10 mouse cellular contexts compared by ENCODE assay signal in genomic region chrX:12759625-12760024, GRCm38 (mm10). TPM values are rescaled to one million over a fixed set of nuclear protein-coding genes. Genes with fewer than 3 reads are reported as not detected.
DNase-seq lines count a peak whose midpoint lies in the region; ATAC-seq and TF ChIP-seq lines count a peak whose summit lies in the region.
"Had no signal": no experiment of that assay in that cellular context is flagged by ENCODE, and none has a peak within 500 bp of the region (broad histone marks: within the 10 kb centered on the region; RNA-seq: fewer than 3 reads in every experiment).

No protein-coding gene starts in this region.

- no peak overlapping the region for H3K9ac ChIP-seq in heart, embryonic 12.5 days
- no peak overlapping the region for H3K9ac ChIP-seq in forebrain, postnatal 0 days
- H3K9ac ChIP-seq in liver, embryonic 15.5 days, result no peak overlapping the region

- peak overlapping the region; percentile 91 for H3K4me3 ChIP-seq in heart, embryonic 12.5 days
- H3K4me3 ChIP-seq in forebrain, postnatal 0 days (ENCODE audit: low read depth, low read length), result peak overlapping the region; percentile 58
- H3K4me3 ChIP-seq in liver, embryonic 15.5 days (replicated peaks), result peak overlapping the region; percentile 77

- WGBS in heart, embryonic 12.5 days, result 46% methylated on average over 5 of the region's 5 CpGs
- WGBS in forebrain, postnatal 0 days, result 50% methylated on average over 5 of the region's 5 CpGs
- 31% methylated on average over 5 of the region's 5 CpGs for WGBS in liver, embryonic 15.5 days (ENCODE audit: insufficient replicate concordance)

- H3K36me3 ChIP-seq in heart, embryonic 12.5 days, result no peaks in the 10 kb centered on the region
- H3K36me3 ChIP-seq in forebrain, postnatal 0 days (ENCODE audit: insufficient read depth), result no peaks in the 10 kb centered on the region
- no peaks in the 10 kb centered on the region for H3K36me3 ChIP-seq in liver, embryonic 15.5 days (replicated peaks)

- no peak for DNase-seq in heart, postnatal 36 days
- DNase-seq in CD4-positive helper T cell, adult 2 months (ENCODE audit: low read depth, low spot score), result peak; percentile 21
- DNase-seq in forebrain, postnatal 0 days, result no peak
- no peak for DNase-seq in gastrocnemius, postnatal 14 days
- no peak for DNase-seq in adrenal gland, postnatal 14 days
- DNase-seq: gastrocnemius, postnatal 25 days; thymus, postnatal 14 days had no signal

- intact Hi-C loops in heart, postnatal 36 days (cut with DNase I), result loop anchor here (2.0 to 10.0 kb wide), 3 partner anchors 83 to 525 kb away; partner anchors contain the start of genes 1810030O07Rik and Ddx3x
- intact Hi-C loops in gastrocnemius, postnatal 14 days (cut with DNase I; ENCODE audit: low total_unique reads), result no loop called here

- TF ChIP-seq CTCF in forebrain, postnatal 0 days (IDR thresholded peaks at IDR 0.05; ENCODE audit: low read depth), result no peak

- peak overlapping the region; percentile 58 for H3K4me2 ChIP-seq in heart, embryonic 12.5 days
- peak overlapping the region; percentile 51 for H3K4me2 ChIP-seq in forebrain, postnatal 0 days (ENCODE audit: low read depth)
- H3K4me2 ChIP-seq in liver, embryonic 15.5 days, result peak overlapping the region; percentile 74

- 0 out of 2 replicates have a peak, but pooled peaks cover 3% of the 10 kb centered on the region for H3K9me3 ChIP-seq in heart, embryonic 12.5 days (replicated peaks)
- H3K9me3 ChIP-seq in forebrain, postnatal 0 days (ENCODE audit: low read length), result no peaks in the 10 kb centered on the region
- no peaks in the 10 kb centered on the region for H3K9me3 ChIP-seq in liver, embryonic 15.5 days (replicated peaks)

- no peak for ATAC-seq in heart, embryonic 12.5 days (ENCODE audit: insufficient number of reproducible peaks, low FRiP score)
- ATAC-seq in forebrain, postnatal 0 days, result no peak
- ATAC-seq in liver, embryonic 15.5 days (ENCODE audit: insufficient read depth), result no peak
- no peak for ATAC-seq in megakaryocyte progenitor cell, adult 5-6 weeks (replicated peaks; ENCODE audit: poor library complexity)

- H3K27ac ChIP-seq in heart, embryonic 12.5 days (ENCODE audit: poor library complexity, severe bottlenecking), result peak overlapping the region; percentile 54; the same call in 1 of the 2 replicates
- no peak overlapping the region for H3K27ac ChIP-seq in forebrain, postnatal 0 days (ENCODE audit: low read depth, low read length)
- no peak overlapping the region for H3K27ac ChIP-seq in liver, embryonic 15.5 days (replicated peaks)

- peaks cover 18% of the 10 kb centered on the region for H3K27me3 ChIP-seq in heart, embryonic 12.5 days (replicated peaks)
- H3K27me3 ChIP-seq in forebrain, postnatal 0 days (ENCODE audit: insufficient read depth, low read length), result no peaks in the 10 kb centered on the region
- peaks cover 12% of the 10 kb centered on the region; the same call in 1 of the 2 replicates for H3K27me3 ChIP-seq in liver, embryonic 15.5 days

- peaks cover 8% of the 10 kb centered on the region for H3K4me1 ChIP-seq in heart, embryonic 12.5 days (replicated peaks)
- H3K4me1 ChIP-seq in forebrain, postnatal 0 days (ENCODE audit: insufficient read depth), result no peaks in the 10 kb centered on the region
- H3K4me1 ChIP-seq in liver, embryonic 15.5 days (replicated peaks), result peaks cover 20% of the 10 kb centered on the region

RNA-seq across cellular contexts. Expression of gene Med14, which starts 2.2 kb away (rescaled TPM):
- 30.2 and 32.6 TPM in 2 replicates for polyA plus RNA-seq in heart, embryonic 12.5 days (2016; fragmentation: Nextera tagmentation; extraction: Ambion mirVana)
- 10 to 100 TPM; 22.6 to 29.3 TPM for total RNA-seq in heart, postnatal 36 days (2021)
- 23.6 and 31.8 TPM in 2 replicates for total RNA-seq in forebrain, postnatal 0 days (2014; rRNA removed)
- polyA plus RNA-seq in forebrain, postnatal 0 days (2015; fragmentation: Nextera tagmentation; extraction: Ambion mirVana), result 7.2 and 9.2 TPM in 2 replicates
- polyA plus RNA-seq in liver, embryonic 15.5 days (2015; fragmentation: Nextera tagmentation; extraction: Ambion mirVana), result 4.5 TPM in 2 replicates
- total RNA-seq in gastrocnemius, postnatal 14 days (2021), result 10 to 100 TPM; 17.8 to 18.6 TPM
- total RNA-seq in megakaryocyte progenitor cell, adult 5-6 weeks (2015), result 86.9 and 87.6 TPM in 2 replicates
- 20.0 and 24.3 TPM in 2 replicates for total RNA-seq in megakaryocyte progenitor cell, adult 5-6 weeks (2017)
- 26.0 and 27.6 TPM in 2 replicates for total RNA-seq in adrenal gland, postnatal 14 days (2021)
